Mouse (Mus musculus) mouse trophoblast stem cell (cell line): ENCODE measurements around the gene Mgat4b.
"Not testable (repeated sequence)": the region's sequence is repeated elsewhere in the genome, so short reads cannot be mapped to it uniquely, and the experiment has no call there.

Experiments used
- in situ Hi-C, 2 experiments: fragments of 300-500 bp; cut with MseI, MboI; formaldehyde crosslinking; loops; 2 replicates in 1 of 2; 3 replicates in 1 of 2; pipeline ENCODE4 v1.15.1; 2025

The Mgat4b gene

DNA sequence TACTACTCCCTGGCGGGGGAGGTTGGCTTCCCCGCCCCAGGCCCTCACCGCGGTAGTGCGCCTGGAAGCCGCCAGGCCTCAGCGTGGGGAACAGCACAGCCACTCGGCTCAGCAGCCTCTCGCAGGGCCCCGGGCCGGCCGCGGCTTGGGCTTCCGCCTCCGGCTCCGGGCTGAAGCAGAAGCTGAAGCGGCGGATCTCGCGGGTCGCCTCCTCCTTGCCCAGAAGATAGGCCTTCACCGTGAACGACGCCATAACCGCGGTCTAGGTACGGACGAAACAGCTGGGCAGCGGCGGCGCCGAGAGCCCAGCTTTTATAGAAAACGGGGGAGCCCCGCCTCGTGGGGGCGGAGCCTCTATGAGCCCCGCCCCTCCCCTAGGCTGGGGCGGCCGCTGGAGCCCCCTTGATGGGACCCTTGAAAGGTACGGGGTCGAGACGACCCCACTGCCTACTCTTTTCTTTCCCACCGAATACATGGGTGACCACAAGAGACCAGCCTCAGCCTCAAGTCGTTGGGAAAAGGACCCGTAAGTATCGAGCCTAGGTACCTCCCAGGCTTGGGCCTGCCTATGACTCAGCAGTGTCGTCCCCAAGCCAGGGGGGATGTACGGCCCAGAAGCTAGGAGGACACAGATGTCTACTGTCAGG is at the start of gene Mgat4b, which contains the start of gene Sqstm1:
Gene Mgat4b, plus strand, starts transcription at position 386 of the 647 bp plus-strand sequence.
Gene Sqstm1, minus strand, starts transcription at position 323 of the 647 bp plus-strand sequence.
- in situ Hi-C loops: no loop called here

DNA sequence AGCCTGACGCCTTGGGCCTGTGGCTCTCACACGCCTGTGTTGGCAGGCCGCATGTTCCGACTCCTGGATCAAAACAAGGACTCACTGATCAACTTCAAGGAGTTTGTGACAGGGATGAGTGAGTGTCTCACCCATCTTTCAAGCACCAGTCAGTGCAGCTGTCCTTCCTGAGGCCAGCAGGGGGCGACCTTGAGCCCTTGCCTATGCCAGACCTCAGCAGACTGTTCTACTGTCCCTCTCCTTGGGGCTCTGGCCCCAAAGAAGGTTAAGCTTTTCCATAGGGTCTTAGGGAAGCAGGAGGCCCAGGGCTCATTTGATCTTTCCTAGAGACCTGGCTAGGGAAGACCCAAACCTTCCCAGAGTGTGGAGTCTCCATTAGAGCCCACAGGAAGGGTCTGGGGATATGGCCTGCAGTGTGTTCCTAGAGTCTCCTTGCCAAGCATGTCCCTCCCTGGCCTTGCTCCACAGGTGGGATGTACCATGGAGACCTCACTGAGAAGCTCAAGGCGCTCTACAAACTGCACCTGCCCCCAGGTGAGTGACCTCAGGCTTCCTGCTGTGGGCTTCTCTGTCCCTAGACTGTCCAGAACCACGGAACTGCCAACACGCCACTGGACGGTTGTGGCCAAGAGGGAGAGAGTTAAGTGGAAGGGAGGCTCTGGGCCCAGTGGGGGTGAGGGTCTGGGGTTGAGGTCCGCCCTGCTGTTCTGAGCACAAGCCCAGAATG is 48.9 kb upstream of the Mgat4b start:
- in situ Hi-C loops: no loop called here

DNA sequence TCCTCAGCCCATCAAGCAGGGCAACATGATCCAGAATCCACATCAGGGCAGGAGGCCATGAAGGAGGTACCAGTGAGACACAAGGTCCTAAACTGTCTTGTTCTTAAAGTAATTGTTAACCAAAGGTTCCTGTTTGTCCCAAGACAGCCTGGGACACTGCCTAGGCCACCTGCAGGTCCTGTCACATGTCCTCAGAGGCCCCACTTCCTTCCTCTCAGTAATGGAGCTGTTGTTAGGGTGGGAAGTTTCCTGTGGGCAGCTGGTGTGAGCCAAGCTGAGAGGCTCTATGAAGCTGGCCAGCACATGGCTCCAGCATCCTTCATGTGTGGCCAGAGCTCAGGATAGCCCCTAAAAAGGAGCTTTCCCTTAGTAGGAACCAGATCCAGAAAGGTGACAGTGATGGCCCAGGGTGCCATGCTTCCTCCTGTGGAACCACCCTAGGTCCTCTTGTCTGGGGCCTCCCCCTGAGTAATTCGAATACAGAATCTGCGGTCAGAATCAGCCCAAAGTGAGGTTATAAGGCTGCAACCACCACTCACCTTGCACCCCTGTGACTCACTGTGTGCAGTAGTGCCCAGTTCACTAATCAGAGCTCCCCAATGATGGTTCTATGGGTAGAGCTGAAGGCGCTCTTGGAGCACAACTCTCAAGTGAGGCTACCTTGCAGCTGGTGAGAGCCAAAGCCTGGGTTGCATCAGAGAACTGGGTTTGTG is 48.2 kb upstream of the Mgat4b start:
- in situ Hi-C loops: no loop called here

DNA sequence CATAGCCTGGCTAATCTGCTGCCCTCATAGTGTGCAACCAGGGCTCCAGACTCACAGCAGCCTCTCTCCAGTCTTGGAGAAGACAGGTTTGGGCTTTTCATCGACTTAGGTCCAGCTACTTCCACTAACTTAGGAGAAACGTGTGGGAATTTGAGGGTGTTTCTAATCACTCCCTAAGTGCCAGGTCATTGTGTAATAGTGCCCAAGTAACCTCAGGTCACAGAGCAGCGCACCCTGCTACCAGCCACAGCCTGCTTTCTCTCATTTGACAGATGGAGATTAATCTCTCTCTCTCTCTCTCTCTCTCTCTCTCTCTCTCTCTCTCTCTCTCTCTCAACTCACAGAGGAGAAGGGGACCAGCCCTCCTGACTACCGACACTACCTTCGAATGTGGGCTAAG is 42.3 kb upstream of the Mgat4b start:
- in situ Hi-C loops: no loop called here

DNA sequence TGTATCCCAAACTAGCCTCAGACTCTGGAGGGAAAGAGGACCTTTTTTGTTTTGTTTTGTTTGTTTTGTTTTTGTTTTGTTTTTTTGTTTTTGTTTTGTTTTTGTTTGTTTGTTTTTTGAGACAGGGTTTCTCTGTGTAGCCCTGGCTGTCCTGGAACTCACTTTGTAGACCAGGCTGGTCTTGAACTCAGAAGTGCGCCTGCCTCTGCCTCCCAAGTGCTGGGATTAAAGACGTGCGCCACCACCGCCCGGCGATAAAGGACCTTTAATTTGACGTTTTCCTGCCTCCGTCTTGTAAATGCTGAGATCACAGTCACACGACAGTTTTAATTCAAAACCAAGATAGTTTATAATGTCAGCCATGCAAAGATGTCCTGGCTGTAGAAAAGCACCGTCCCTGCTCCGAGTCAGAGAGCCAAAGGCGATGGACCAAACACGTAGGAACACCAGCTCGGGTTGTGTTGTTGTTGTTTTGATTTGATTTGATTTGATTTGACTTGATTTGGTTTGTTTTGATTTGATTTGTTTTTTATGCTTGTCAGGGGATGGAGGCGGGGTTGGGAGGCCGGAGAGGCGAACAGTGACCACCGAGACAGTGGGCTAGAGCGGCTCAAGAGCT is 36.5 kb upstream of the Mgat4b start, which contains the start of gene Mrnip:
Gene Mrnip, plus strand, starts transcription at position 334 of the 619 bp plus-strand sequence.
- in situ Hi-C loops: not testable (repeated sequence)

DNA sequence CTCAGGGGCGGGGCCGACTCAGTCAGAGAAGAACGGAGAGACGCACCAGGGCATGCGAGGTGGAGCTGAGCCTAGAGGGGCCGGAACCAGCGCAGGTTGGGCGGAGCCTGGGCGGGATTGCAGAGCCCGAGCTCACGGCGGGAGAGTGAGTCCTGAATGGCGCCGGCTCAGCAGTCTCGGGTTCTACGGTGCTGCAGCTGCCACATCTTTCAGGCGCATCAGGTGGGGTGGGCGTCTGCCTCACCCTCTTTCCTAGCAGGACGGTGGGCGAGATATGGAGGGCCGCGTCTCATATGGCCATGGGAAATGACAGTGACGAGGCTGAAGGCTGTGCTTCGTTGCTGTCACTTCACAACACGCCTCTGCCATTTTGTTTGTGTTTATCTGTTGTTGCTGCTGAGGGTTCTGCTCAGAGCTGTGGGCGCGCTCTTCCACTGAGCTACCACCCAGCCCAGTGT is 35.9 kb upstream of the Mgat4b start:
- in situ Hi-C loops: no loop called here

DNA sequence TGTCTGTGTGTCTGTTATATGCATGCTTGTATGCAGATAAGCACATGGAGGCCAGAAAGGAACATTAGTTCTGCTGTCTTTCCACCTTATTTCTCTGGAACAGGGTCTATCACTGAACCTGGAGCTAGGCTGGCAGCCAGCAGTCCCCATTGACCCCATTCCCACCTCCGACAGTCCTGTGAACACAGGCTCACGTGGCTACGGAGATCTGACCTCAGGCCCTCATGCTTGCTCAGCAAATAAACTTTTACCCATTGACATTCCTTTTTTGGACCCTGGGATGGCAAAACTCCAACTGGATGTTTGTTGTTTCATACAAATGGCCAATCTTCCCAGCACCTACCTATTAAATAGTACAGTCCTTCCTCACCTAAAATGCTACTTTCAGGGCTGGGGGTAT is 34.3 kb upstream of the Mgat4b start:
- in situ Hi-C loops: no loop called here

DNA sequence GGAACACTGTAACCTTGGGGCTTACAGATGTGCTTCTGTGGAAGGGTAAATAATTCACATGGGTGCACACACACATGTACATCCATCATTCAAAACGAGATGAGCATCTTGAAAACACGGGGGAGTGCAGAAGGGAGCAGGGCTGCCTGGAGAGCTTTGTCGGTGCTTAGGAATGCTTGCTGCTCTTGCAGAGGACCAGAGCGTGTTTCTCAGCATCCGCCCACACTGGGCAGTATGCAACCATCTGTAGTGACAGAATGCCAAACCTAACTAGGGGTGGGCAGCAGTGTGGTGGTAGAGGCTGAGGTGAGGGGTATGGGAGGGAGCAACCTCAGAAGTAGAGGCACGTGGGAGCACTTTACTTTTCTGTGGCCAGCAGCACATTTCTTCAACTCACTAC is 33.6 kb upstream of the Mgat4b start:
- in situ Hi-C loops: no loop called here

DNA sequence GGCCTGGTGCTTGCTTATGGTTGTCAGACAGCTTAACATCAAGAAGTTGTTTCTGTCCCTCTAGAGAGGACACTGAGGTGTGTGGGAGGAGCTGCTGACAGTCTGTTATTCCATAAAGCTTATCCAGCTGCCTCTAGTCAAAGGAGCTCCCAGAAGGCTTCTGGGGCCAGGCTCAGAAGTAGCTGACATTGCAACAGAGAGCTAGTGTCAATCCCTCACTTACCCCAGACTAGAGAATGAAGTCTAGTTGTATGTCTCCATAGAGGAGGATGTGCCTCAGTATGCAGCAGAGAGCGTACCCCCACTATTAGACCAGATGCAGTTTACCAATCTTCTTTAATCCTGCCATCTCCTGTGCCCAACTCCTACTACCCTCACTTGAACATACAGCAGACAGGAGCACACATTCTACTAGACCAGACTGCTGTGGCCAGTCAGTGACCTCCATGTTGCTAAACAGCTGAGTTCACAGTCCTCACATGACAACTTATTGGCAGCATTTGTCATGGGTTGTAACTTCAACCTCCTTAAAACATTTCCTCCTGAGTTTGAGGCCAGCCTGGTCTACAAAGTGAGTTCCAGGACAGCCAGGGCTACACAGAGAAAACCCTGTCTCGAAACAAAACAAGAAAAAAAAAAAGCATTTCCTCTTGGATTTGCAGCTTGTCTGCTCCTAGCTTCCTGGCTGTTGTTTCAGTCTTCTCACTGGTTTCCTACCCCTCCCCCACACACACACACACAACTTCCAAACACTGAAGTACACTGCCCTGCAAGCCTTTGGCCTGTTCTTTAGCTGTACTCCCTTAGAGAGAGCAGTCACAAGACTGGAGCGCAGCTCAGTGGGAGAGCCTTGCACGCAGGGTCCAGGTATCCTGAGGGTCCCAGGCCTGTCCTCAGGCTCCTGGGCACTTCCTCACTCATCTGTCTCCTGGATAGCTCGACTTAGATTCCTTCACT is 31.9 kb upstream of the Mgat4b start:
- in situ Hi-C loops: no loop called here

DNA sequence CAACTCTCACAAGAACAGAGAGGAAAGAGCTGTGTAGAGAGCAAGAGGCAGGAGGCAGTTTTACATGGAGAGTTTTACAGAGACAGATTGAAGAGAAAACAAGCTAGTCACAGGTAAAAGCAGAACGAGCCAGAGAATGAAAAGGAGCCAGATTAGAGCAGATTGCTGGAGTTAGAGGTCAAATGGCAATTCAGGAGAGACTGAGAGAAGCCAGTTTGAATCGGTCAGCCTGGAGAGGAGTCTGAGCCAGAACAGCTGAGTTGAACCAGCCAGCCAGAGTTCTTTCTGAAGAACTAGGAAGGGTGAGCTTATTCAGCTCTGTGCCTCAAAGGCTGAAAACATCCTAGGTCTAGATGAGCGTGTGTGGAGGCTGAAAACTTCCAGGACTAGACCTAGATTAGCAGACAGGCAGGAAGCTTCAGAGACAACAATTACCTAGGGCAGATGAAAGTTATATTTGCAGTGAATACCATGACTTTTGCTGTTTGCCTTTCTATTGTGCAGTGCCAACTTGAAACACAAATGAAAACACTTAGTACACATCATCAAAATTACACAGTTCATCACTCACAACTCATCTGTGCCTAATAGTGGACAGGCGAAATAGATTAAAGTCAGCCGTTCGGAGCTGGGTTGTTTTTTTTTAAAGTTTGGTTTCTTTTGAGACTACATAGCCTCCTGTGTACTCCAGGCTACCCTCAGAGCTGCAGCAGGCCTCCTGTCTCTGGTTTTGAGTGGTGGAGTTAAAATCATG is 30.0 kb upstream of the Mgat4b start:
- in situ Hi-C loops: no loop called here

DNA sequence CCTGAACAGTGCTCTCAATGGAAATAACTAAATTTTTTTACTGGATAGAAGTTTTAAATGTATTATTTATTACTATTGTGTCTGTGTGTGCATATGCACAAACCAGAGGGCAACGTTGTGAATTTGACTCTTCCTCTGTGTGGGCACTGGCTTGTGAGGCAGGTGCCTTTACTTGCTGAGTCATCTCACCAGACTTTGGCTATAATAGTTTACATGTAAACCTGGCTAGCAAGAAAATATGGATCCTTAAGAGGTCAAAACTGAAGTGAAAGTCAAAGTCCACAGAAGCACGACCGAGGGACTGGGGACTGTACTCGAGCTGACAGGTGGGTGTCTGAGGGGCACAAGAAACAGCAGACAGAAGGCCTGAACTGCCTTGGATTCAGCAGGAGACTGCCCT is 28.0 kb upstream of the Mgat4b start:
- in situ Hi-C loops: no loop called here

DNA sequence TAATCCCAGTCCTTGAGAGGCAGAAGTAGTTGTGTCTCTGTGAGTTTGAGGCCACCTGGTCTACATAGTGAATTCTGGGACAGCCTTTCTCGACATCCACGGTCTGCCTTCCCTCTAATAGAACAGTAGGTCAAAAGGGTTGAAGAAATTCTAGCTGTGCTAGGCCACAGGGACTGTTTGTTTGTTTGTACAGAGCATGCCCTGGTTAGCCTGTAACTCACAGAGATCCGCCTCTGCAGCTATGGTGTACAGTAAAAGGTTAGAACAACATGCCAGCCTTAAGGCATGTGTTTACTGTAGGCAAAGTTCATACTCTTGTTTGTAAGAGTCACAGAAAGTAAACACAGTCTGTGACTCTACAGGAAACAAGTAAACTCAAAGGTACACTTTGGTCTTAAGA is 25.9 kb upstream of the Mgat4b start:
- in situ Hi-C loops: no loop called here

DNA sequence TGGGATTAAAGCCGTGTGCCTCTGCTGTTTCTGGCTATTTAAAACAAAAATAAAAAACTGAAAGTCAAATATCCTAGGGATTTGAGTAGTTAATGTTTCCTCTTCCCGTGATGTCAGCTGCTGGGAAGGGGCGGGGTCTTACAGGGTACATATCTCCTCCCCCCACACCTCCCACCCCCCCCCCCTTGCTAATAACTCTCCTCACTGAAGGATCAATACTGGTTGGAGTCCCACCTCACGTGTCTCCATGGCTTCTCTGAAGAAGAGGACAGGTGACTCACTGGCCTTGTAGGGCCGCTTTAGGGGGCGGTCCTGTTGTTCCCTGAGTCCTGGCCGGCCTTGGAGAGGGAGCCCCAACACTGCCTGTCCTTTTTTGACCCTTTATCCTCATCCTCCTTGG is 22.0 kb upstream of the Mgat4b start:
- in situ Hi-C loops: no loop called here

DNA sequence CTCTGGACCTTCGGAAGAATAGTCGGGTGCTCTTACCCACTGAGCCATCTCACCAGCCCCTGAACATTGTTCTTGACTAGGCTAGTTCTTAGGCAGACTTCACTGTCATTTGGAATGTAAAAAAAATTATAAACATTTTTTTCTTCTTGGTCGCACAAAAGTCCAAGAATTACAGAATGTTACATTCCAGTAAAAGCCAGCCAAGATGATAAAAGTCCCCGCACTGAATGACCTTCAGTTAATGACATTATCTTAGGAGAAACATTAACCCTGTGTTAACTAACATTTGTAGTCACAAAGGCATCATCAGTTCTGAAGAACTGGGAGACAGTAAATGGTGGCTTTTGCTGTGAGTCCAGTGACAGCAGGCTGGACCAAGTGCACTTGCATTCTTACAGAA is 20.3 kb upstream of the Mgat4b start:
- in situ Hi-C loops: no loop called here

DNA sequence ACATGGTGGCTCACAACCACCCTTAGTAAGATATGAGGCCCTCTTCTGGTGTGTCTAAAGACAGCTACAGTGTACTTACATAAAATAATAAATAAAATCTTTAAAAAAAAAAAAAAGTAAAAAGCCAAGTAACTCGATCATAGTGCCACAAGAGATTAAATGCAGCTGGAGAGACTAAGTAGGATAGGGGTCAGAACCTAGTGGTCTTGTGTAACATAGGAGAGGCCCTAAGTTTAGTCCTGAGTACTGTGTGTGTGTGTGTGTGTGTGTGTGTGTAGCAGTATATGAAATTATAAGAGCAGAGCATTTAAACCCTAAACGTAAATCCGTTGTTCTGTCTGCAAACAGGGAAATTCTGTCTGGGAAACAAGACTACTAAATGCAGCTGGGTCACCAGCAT is 18.4 kb upstream of the Mgat4b start:
- in situ Hi-C loops: no loop called here

DNA sequence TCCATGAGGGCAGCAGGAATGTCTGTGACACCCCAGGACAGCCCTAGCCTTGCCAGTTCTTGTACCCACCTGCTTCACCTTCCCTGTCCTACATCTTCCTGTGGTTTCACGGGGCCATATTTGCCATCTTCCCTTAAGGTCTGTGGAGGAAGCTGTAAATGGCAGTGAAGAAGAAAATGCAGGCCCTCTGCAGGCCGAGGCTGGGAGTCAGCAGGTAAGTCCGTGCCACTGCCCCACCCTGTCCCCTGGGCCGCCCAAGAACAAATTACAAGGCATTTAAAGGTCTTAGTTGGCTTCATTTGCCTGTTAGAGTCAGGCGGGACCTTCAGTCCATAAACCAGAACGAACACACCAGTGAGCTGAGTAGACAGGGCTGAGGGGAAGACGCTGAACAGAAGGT is 16.6 kb upstream of the Mgat4b start:
- in situ Hi-C loops: no loop called here

DNA sequence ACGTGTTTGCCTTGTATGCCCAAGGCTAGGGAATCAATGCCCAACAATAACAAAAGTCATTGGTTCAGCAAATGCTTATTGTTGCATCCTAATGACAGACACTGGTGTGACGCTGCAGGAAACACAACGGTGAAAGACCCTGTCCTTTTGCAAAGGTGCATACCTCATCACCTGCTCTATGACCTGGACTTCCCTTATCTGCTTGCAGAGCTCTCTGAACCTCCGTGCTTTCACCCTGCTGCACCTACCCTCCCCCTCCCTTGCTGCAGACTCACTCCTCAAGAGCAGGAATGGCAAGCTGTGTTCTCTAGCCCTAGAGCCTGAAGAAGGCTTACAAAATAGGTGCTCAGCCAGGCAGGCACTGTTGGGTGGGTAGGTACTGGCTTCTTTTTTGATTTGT is 15.9 kb upstream of the Mgat4b start:
- in situ Hi-C loops: no loop called here

DNA sequence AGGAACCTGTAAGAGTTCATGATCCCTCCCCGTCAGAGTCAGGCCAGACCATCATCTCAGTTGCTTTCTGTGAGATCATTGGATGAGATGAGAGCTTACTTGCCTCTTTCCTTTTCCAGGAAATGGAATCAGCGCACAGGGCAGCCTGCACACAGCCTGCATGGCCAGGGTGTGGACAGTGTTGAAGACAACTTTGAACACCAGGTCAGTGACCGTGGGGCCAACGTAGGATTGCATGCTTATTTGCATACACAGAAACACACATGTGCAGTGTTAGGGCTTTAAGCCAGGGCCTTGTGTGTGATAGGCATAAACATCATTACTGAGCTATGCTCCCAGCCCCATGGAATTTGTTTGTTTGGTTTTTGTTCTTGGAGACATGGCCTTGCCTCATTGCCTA is 13.2 kb upstream of the Mgat4b start:
- in situ Hi-C loops: no loop called here

DNA sequence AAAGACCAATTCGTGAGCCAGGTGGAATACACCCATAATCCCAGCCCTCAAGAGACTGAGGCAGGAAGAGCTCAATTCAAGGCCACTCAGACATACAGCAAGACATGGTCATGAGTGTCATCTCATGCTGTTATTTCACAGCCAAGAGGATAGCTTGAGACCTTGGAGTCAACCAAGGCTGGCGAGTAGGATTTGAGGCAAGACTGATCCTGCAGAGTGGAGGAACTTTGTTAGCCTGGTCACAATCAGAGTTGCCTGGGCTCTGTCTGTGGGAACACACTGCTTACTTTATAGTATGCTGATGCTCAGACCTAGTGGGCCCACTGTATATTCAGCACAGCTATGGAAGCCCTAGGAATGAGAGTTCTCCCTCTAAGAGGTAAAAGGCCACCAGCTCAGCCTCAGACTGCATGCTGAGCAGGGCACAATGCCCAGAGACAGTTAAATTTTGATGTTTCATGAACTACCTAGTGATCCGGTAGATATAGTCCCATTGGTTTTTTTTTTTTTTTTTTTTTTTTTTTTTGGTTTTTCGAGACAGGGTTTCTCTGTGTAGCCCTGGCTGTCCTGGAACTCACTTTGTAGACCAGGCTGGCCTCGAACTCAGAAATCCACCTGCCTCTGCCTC is 12.4 kb upstream of the Mgat4b start:
- in situ Hi-C loops: no loop called here

DNA sequence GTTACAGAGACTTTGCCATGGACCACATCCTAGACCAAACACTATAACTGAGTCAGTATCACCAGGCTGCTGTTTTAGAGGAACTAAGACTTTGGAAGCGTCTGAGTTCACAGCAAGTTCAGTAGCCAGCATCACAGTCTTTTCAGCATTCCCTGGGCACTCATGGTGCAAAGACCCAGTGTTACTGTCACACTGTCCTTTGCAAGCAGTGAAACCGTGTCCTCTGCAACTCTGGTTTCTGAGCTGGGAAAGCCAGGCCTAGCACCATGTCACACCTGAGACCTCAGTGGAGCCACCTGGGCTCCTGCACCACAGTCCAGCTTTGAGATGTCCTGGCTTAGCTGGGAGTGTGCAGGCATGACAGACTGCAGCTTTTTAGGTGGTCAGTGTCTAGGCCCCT is 11.8 kb upstream of the Mgat4b start:
- in situ Hi-C loops: no loop called here
